Mouse (Mus musculus): ENCODE results near the gene Tpm4.
A peak's percentile ranks its signal among the peaks of the same experiment; 100 is the strongest.
"Not testable (repeated sequence)": the region's sequence is repeated elsewhere in the genome, so short reads cannot be mapped to it uniquely, and the experiment has no call there.

The Tpm4 gene

DNA sequence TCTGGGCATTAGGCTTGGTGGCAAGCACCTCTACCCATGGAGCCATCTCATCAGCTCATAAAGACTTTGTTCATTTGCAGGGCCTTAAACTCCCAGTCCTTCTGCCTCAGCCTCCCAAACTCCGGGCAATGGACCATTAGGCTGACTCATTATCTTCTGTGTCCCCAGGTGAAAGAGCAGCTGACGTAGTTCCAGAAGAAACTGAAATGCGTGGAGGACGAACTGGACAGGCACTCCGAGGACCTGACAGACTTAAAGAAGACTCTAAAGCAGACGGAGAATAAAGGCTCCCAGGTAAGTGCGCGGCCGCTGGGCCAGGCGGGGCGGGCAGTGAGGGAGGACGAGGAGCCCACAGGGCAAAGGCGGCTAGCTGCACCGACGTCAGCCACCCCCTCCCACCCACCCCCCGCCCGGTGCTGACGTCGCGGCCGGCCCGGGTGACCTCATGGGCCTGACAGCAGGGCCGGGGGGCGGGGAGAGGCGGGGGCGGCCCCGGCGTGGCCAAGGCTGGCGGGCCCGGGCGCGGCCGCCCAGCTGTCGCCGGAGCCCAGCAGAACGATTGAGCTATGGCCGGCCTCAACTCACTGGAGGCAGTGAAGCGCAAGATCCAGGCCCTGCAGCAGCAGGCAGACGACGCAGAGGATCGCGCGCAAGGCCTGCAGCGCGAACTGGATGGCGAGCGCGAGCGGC lies at the start of gene Tpm4:
Gene Tpm4, plus strand, starts transcription at position 220 of the 690 bp plus-strand sequence.
- peak; percentile 53 for DNase-seq (ENCODE audit: low read depth, low spot score)

- DNase-seq (ENCODE audit: low read depth, low spot score): peak; percentile 55
These were observed 47.2 kb upstream of the Tpm4 start for GRCm38 (mm10) chr8:72087611-72088010.

- not testable (repeated sequence) for DNase-seq (ENCODE audit: low read depth, low spot score)
These were observed 38.1 kb upstream of the Tpm4 start for GRCm38 (mm10) chr8:72096721-72097120.

DNA sequence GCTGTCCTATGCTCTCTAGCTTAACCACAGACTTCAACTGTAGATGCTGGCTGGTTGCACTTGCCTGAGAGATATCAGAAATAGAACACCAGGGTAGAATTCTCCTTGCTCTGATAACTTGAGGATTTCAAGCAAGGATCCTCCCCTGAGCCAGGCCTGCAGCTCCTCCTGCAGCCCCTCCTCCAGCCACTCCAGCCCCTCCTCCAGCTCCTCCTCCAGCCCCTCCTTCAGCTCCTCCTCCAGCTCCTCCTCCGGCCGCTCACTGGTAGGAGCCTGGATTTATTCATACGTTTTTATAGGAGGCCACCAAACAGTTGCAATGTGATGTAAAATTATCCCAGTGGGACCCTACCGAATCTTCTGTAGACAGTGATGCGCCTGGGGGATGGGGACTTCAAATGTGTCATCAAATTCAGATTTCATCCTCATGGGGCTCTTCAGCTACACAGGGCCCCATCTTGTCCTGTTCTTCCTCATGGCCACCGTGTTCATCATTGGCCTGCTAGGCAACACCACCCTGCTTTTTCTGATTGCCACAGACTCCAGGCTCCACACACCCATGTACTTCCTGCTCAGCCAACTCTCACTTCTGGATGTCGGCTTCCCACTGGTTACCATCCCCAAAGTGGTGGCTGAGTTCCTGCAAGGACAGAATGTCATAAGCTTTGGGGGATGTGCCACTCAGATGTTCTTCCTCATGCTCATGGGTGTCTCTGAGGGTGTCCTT lies 35.2 kb upstream of the Tpm4 start:
- DNase-seq (ENCODE audit: low read depth, low spot score): peak; percentile 81

DNA sequence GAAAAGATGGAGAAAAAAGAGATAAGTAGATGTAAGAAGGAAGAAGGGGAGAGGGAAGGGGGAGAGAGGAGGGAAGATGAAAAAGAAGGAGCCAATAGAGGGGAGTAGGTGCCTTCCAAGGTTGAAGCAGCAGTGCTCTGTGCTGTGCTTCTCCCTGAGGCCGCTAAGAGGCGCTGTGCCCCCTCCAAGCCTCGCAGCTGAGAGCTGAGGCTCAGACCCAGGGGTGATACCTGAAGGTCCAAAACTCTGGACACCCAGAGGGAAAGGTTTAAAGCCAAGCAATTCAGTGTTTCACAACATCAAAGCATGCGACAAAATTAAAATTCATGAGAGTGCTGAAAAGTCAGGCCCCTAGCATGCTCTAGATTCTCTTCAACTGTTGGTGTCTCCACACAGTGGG lies 29.6 kb upstream of the Tpm4 start:
- DNase-seq (ENCODE audit: low read depth, low spot score): peak; percentile 32

GRCm38 (mm10) chr8:72106740-72107139 lies 28.0 kb upstream of the Tpm4 start, which contains the start of gene Olfr374:
Gene Olfr374, plus strand, starts transcription at chr8:72107040.
- no peak for DNase-seq (ENCODE audit: low read depth, low spot score)

GRCm38 (mm10) chr8:72110876-72111275 lies 23.9 kb upstream of the Tpm4 start:
- DNase-seq (ENCODE audit: low read depth, low spot score): no peak

DNA sequence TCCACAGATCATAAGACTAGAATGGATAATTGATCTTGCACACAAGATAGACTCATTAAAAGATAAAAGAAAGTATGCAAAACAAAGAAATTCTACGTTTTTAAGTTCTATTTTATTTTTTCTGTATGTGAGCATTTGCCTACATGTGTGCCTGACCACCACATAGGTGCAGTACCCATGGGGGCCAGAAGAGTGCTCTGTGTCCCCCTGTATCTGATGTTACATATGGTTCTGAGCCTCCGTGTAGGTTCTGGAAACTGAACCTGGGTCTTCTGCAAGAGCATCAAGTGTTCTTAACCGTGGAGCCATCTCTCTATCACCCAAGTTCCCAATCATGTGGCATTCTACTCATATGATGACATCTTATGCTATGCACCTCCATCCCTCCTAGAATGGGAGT lies 22.3 kb upstream of the Tpm4 start:
- DNase-seq (ENCODE audit: low read depth, low spot score): peak; percentile 75

GRCm38 (mm10) chr8:72115202-72115601 lies 19.6 kb upstream of the Tpm4 start:
- peak; percentile 62 for DNase-seq (ENCODE audit: low read depth, low spot score)

DNA sequence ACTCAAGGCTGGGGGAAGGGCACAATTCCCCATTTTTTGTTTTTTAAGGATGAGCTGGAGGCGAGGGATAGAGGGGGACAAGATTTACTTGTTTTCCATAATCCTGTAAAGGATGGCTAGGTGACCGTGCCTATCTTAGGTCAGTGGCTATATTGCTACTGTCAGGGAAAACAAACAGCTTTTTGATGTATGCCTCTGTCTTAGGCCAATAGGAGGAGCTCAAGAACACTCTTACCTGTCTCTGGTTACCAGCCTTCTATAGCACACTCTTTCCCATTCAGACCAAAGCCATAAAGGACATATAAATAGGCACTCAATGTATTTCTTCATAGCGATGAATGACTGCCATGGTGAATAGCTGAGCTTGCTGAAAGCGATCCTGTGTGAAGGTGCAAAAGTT lies 16.2 kb upstream of the Tpm4 start:
- DNase-seq (ENCODE audit: low read depth, low spot score): no peak

DNA sequence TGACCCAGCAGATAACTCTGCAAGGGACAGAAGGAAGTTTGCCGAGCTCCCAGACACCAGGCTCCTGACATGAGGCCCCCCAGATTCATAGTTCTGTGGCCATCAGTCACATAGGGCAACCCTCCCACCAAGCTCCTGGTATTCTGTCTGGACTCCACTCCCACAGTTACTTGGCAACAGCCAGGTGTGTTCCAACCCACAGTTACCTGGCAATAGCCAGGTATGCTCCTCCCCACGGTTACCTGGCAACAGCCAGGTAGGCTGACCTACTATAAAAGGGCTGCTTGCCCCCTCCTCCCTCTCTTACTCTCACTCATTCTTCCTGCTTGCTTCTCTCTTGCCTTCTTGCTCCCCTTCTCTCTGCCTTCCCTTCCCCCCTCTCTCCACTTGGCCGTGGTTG lies 13.3 kb upstream of the Tpm4 start:
- not testable (repeated sequence) for DNase-seq (ENCODE audit: low read depth, low spot score)

DNA sequence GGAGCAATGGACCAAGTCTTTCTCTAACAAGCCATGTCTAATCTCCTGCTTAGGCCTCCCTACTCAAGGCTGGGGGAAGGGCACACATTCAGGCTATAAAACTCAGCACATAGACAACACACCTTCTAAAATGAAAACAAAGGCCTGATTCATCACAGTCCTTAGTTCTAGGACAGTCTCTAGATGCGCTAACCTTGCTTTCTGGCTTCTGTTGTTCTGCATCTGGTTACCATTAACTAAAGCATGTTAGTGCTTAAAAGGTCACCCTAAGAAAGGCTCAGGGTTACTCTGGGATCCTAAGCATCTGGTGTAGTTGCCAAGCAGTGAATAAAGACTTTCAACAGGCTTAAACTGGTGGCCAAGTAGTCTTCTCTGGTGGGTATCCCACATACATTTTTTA lies 12.8 kb upstream of the Tpm4 start:
- no peak for DNase-seq (ENCODE audit: low read depth, low spot score)

DNA sequence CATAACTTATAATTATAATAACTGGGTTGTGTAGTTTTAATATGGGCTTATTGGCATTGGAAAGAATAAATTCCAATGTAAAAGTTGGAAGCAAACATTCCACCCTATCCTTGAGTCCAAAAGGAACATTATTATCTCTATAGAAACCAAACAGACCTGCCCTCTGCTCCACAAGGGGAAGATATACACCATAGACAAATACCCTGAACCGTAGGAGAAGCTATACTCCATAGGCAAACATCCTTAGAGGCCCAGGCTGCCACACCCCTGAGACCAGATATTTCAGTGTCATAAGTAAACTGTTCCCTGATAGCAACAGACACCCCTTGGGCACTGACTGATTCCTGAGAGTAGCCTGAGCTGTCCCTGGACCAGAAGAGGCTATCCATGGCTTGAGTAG lies 6.9 kb upstream of the Tpm4 start:
- DNase-seq (ENCODE audit: low read depth, low spot score): no peak

GRCm38 (mm10) chr8:72131251-72131650 lies 3.5 kb upstream of the Tpm4 start:
- DNase-seq (ENCODE audit: low read depth, low spot score): no peak

- DNase-seq (ENCODE audit: low read depth, low spot score): no peak
These were observed 2.9 kb upstream of the Tpm4 start for GRCm38 (mm10) chr8:72131901-72132300.

DNA sequence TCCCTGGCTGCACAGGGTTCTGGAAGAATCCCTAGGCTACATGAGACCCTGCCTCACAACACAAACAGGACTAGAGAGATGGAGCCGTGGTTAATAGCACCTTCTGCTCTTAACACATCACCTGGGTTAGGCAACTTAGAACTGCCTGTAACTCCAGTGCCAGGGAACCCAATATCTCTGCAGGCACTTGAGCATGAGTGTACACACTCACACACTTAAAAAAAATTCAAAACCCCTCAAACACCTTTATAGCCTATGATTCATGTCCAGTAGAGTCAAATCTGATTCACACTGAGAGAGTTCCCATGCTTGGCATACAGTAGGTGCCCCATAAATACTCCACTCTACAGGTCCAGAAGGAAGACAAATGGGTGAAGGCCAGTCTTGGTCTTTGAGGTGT lies 2.4 kb upstream of the Tpm4 start:
- DNase-seq (ENCODE audit: low read depth, low spot score): no peak

- DNase-seq (ENCODE audit: low read depth, low spot score): no peak
These were observed 1.9 kb upstream of the Tpm4 start for GRCm38 (mm10) chr8:72132891-72133290.

GRCm38 (mm10) chr8:72133507-72133906 lies 1.3 kb upstream of the Tpm4 start:
- no peak for DNase-seq (ENCODE audit: low read depth, low spot score)

DNA sequence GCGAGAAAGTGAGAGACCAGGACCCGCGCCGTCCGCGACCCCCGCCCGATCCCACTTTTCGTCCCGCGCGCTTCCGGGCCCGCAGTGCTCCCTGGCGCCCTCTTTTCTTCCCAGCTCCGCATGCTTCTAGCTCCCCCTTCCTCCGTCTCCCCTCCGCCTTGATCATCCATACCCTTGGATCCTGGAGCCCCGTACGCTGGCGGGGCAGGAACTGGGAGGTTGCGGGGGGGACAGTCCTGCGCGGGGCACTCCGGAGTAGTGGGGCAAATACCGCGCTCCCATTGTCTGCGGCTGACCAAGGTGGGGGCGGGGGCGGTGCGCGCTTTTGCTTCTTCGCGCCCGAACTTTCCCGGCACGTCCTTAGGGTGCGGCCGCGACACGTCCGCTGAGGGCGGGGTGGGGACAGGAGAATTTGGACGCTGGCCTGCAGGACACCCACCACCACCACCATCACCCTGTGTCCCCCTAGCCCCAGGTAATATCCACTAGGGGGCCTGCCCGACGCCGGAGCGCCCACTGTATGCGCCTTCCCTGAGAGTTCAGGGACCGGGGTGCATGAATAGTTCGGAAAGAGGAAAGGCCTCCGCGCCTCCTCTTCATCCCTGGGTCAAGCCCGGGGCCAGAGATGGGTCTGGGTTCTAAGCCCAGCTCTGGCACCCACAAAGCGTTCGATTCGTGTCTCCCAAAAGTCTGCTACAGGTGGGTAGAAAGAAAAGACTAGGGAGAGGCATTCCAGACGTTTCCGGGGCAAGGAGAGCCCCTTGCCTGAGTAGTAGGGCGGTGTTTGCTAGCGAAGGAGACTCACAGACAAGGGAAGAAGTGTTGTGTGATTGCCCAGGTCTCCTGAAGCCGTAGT lies 899 bp downstream of the Tpm4 start:
- DNase-seq (ENCODE audit: low read depth, low spot score): peak; percentile 56

DNA sequence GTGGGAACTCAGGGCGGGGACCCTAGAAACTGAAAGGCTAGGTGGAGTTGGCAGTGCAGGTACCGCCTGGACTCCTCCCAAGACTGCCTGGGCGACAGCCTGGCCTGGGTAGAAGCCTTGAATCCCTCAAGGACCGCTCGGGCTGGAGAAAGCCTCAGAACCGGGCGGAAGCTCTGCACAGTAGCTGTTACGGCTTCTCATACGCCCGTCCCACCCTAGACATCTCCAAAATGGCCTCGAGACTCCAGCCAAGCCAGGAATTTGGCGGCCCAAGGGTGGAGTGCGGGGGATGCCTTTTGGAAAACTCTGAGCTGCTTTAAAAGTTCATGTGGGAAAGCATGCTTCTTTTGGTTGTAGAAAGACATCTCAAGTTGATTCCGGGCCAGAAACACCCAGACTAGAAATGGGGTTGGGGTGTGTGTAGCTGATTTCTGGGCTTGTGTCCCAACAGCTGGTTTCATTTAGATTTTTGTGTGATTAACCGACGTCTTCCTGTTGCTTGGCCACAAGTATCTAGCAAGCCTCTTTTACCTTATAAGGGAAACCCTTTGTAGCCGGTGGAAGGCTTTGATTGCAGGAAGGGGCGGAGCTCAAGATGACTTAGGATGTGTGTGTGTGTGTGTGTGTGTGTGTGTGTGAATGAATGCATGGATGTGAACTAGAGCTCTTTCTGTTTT lies 1.7 kb downstream of the Tpm4 start:
- DNase-seq (ENCODE audit: low read depth, low spot score): peak; percentile 95

DNA sequence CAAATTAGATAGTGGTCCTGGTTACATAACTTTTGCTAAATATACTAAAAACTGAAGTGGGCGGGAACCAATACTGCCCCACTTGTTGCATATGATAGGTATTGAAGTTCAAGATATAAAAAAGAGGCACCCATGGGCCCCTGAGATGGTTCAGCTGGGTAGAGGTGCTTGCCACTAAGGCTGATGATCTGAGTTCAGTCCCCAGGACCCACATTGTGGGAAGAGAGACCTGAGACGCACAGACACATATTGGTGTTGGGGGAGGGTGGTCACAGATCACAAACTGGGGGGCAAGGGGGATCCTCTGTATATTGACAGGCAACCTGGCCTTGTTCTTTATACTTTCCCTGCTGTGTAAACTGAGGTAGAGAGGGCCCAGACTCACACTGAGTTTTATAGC lies 2.7 kb downstream of the Tpm4 start:
- DNase-seq (ENCODE audit: low read depth, low spot score): no peak

DNA sequence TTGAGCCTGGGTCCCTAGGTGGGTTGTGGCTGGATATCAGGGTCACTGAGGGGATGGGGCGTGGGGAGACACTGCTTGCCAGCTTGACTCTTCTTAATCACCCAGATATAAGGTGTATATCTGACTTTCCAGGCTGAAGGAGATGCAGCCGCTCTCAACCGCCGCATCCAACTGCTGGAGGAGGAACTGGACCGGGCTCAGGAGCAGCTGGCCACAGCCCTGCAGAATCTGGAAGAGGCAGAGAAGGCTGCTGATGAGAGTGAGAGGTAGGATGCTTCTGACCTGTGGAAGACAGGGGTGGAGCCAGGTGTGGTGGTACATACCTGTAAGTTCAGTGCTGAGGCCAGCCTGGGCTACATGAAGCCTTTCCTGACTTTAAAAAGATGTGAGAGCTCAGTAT lies 3.7 kb downstream of the Tpm4 start:
- no peak for DNase-seq (ENCODE audit: low read depth, low spot score)
